Mouse (Mus musculus) hindbrain, embryonic 12.5 days (tissue): Measurements from ENCODE around the gene Uba1. TPM values are rescaled to one million over a fixed set of nuclear protein-coding genes. Genes with fewer than 3 reads are reported as not detected.

Source experiments
- ATAC-seq: fragments of 200-750 bp; cut with Nextera tagmentation; 2 replicates; pipeline ENCODE4 v1.8.0; 2017; ENCODE audit warnings: moderate TSS enrichment; ENCODE audit not compliant: low FRiP score
- H3K27ac ChIP-seq: fragments of 300-500 bp; sonication (generic); 2 replicates; pipeline ENCODE4 v1.5.1; 2016; ENCODE audit warnings: mild to moderate bottlenecking
- H3K27me3 ChIP-seq: fragments of 300-500 bp; sonication (generic); 2 replicates; pipeline ENCODE4 v1.6.1; 2016; ENCODE audit warnings: mild to moderate bottlenecking
- H3K36me3 ChIP-seq: fragments of 300-500 bp; sonication (generic); 2 replicates; pipeline ENCODE4 v1.6.1; 2016; ENCODE audit warnings: mild to moderate bottlenecking
- H3K4me1 ChIP-seq: fragments of 300-500 bp; sonication (generic); 2 replicates; pipeline ENCODE4 v1.6.1; 2016
- H3K4me2 ChIP-seq: fragments of 300-500 bp; sonication (generic); replicated peaks from 2 replicates; pipeline ENCODE4 v1.6.1; 2016; ENCODE audit warnings: mild to moderate bottlenecking
- H3K4me3 ChIP-seq: fragments of 300-500 bp; sonication (generic); 2 replicates; pipeline ENCODE4 v1.5.1; 2016; ENCODE audit warnings: mild to moderate bottlenecking
- H3K9ac ChIP-seq: fragments of 300-500 bp; sonication (generic); 2 replicates; pipeline ENCODE4 v1.6.1; 2016; ENCODE audit warnings: mild to moderate bottlenecking, moderate library complexity
- H3K9me3 ChIP-seq: fragments of 300-500 bp; sonication (generic); replicated peaks from 2 replicates; pipeline ENCODE4 v1.6.1; 2016; ENCODE audit warnings: mild to moderate bottlenecking
- WGBS: fragments of 180-500 bp; shearing (Covaris S2); methylation state at CpG from one replicate; pipeline ENCODE4 v1.1.7; 2016; 5-methylcytosine and 5-hydroxymethylcytosine counted together
- polyA plus RNA-seq: library from polyadenylated mRNA; unstranded; fragments of >200 nt; fragmentation: Nextera tagmentation; extraction: Ambion mirVana; gene quantifications from 2 replicates; pipeline ENCODE4 v1.2.1, GENCODE M21; 2016

Uba1 gene
- polyA plus RNA-seq = 369 and 378 TPM in 2 replicates

DNA sequence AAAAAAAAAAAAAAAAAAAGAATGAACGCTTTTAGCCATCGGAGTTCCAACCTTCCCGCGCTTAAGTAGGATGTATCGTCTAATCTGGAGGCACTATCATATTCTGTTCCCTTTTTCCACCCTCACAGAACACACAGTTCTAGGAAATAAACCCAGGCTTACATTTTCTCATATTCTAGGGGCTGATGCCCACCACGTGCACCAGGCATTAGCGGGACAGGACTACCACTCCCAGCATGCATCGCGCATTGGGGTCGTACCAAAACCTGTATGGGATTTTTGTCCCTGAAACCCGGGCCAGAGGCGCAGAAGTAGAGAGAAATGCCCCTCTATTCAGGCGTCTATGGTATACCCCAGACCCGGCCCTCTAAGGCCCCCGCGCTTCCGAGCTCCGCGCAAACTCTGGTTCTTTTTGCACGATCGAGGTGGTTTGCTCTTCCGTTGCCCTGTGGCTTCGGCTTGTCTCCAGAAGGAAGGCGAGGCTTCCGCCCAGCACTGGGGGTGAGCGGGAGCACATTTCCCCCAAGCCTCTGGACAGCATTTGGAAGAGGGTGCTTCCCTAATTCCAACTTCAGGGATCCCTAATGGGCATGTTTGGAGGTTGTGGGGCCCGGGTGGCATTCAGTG is at the start of gene Uba1:
Gene Uba1 (plus strand): TSS at position 301 of the 627 bp plus-strand sequence.
- 19% methylated on average over 27 of the region's 27 CpGs for WGBS
- no peaks in the 10 kb centered on the region for H3K9me3 ChIP-seq
- H3K4me2 ChIP-seq = peak within 1 kb of the TSS; percentile 65
- H3K36me3 ChIP-seq = no peaks in the 10 kb centered on the region
- H3K4me1 ChIP-seq = 0 out of 2 replicates have a peak, but pooled peaks cover 4% of the 10 kb centered on the region
- H3K27ac ChIP-seq = 0 out of 2 replicates have a peak within 1 kb of the TSS, but pooled peaks have one; percentile 44
- peak; percentile 83 for ATAC-seq
- H3K4me3 ChIP-seq = peak within 1 kb of the TSS; percentile 42
- H3K27me3 ChIP-seq = no peaks in the 10 kb centered on the region
- 0 out of 2 replicates have a peak within 1 kb of the TSS, but pooled peaks have one; percentile 38 for H3K9ac ChIP-seq

- no peaks in the 10 kb centered on the region for H3K4me1 ChIP-seq
- H3K4me2 ChIP-seq = no peak overlapping the region
- H3K9ac ChIP-seq = no peak overlapping the region
- no peak overlapping the region for H3K27ac ChIP-seq
- H3K27me3 ChIP-seq = no peaks in the 10 kb centered on the region
- H3K4me3 ChIP-seq = no peak overlapping the region
- ATAC-seq = no peak
- no peaks in the 10 kb centered on the region for H3K36me3 ChIP-seq
- H3K9me3 ChIP-seq = no peaks in the 10 kb centered on the region
- 90% methylated on average over 4 of the region's 4 CpGs for WGBS
Measured at GRCm38 (mm10) chrX:20608500-20608899, 49.6 kb upstream of the Uba1 start.

- Histone ChIP-seq H3K36me3 (no peaks in the 10 kb centered on the region; the same call in 1 of the 2 replicates), H3K27ac (peak overlapping the region; percentile 93), H3K9ac (peak overlapping the region; percentile 55), H3K4me2 (peak overlapping the region; percentile 48), H3K9me3 (no peaks in the 10 kb centered on the region), H3K27me3 (no peaks in the 10 kb centered on the region), H3K4me1 (peaks cover 12% of the 10 kb centered on the region; the same call in 1 of the 2 replicates), H3K4me3 (peak overlapping the region; percentile 53)
- no peak; the same call in 1 of the 2 replicates for ATAC-seq
- 22% methylated on average over 17 of the region's 17 CpGs for WGBS
Measured at GRCm38 (mm10) chrX:20616861-20617175, 41.3 kb upstream of the Uba1 start.

GRCm38 (mm10) chrX:20617176-20617902 is 40.8 kb upstream of the Uba1 start, which contains the start of the genes Rbm10 and Ndufb11:
TSS of gene Rbm10 (plus strand) at chrX:20617503.
TSS of gene Ndufb11 (minus strand) at chrX:20617619.
- Histone ChIP-seq H3K4me1 (peaks cover 12% of the 10 kb centered on the region; the same call in 1 of the 2 replicates), H3K27ac (peak within 1 kb of the TSS; percentile 93), H3K27me3 (no peaks in the 10 kb centered on the region), H3K4me3 (peak within 1 kb of the TSS; percentile 53), H3K9me3 (no peaks in the 10 kb centered on the region), H3K9ac (peak within 1 kb of the TSS; percentile 75), H3K36me3 (no peaks in the 10 kb centered on the region; the same call in 1 of the 2 replicates), H3K4me2 (peak within 1 kb of the TSS; percentile 60)
- ATAC-seq = peak; percentile 97
- WGBS = 18% methylated on average over 49 of the region's 49 CpGs

DNA sequence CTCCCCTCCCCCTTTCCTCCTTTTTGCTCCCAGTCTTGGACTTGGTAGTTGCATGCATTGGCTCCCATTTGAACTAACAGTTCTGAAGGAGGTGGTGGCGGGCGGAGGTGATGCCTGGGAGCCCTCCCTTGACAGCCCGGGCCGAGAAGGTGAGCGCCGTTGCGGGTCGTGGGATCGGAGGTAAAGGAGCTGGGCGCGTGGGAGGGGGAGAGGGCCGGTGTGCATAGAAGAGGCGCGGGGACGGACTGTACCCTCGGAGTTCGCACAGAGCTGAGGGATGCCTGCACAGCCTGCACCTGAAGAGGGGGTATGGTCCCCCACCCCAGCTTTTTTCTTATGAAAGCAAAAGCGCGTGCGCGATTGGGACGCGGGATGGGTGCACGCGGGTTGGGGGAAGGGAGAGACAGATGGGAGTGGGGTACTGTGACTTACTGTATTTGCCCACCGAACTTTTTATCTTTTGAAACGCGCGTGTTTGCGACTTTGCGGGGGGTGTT is 40.2 kb upstream of the Uba1 start:
- 26% methylated on average over 31 of the region's 31 CpGs for WGBS
- H3K4me2 ChIP-seq = peak overlapping the region; percentile 60
- no peaks in the 10 kb centered on the region for H3K9me3 ChIP-seq
- H3K4me3 ChIP-seq = peak overlapping the region; percentile 53
- no peaks in the 10 kb centered on the region; the same call in 1 of the 2 replicates for H3K36me3 ChIP-seq
- peak; percentile 74 for ATAC-seq
- no peaks in the 10 kb centered on the region for H3K27me3 ChIP-seq
- H3K4me1 ChIP-seq = peaks cover 12% of the 10 kb centered on the region; the same call in 1 of the 2 replicates
- peak overlapping the region; percentile 93 for H3K27ac ChIP-seq
- H3K9ac ChIP-seq = peak overlapping the region; percentile 75

- Histone ChIP-seq H3K36me3 (peaks cover 48% of the 10 kb centered on the region), H3K9me3 (no peaks in the 10 kb centered on the region), H3K9ac (no peak overlapping the region), H3K27ac (no peak overlapping the region), H3K4me1 (no peaks in the 10 kb centered on the region), H3K4me3 (no peak overlapping the region), H3K27me3 (no peaks in the 10 kb centered on the region), H3K4me2 (no peak overlapping the region)
- 94% methylated on average over 2 of the region's 2 CpGs for WGBS
- no peak for ATAC-seq
Measured at GRCm38 (mm10) chrX:20638141-20638540, 20.0 kb upstream of the Uba1 start.

DNA sequence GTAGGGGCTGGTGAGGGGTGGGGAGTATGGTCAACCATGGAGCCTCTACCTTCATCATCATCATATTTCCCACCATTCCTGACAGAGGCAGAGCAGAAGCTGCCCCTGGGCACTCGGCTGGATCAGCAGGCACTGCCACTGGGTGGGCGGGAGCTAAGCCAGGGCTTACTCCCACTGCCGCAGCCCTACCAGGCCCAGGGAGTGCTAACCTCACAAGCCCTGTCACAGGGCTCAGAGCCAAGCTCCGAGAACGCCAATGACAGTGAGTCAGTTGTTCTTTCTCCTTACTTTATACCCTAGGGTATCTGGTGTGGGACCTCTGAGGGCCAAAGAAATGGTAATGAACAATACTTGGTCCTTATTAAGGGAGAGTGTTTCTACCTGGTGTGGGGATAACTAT is 13.3 kb upstream of the Uba1 start:
- WGBS = 77% methylated on average over 5 of the region's 5 CpGs
- peaks cover 50% of the 10 kb centered on the region for H3K36me3 ChIP-seq

GRCm38 (mm10) chrX:20657593-20657992 is 533 bp upstream of the Uba1 start:
- H3K27me3 ChIP-seq = no peaks in the 10 kb centered on the region
- H3K9ac ChIP-seq = no peak overlapping the region
- ATAC-seq = no peak
- H3K9me3 ChIP-seq = no peaks in the 10 kb centered on the region
- 34% methylated on average over 5 of the region's 5 CpGs for WGBS
- peak overlapping the region; percentile 65 for H3K4me2 ChIP-seq
- no peaks in the 10 kb centered on the region for H3K36me3 ChIP-seq
- no peak overlapping the region for H3K27ac ChIP-seq
- H3K4me3 ChIP-seq = peak overlapping the region; percentile 42; the same call in 1 of the 2 replicates
- 0 out of 2 replicates have a peak, but pooled peaks cover 4% of the 10 kb centered on the region for H3K4me1 ChIP-seq

More for the DNA sequence above, 13.3 kb upstream of the Uba1 start:
- Histone ChIP-seq H3K9ac (no peak overlapping the region), H3K4me2 (no peak overlapping the region), H3K4me3 (no peak overlapping the region), H3K4me1 (no peaks in the 10 kb centered on the region), H3K27ac (no peak overlapping the region), H3K9me3 (no peaks in the 10 kb centered on the region), H3K27me3 (no peaks in the 10 kb centered on the region)
- no peak for ATAC-seq

- WGBS = 16% methylated on average over 24 of the region's 24 CpGs
- Histone ChIP-seq H3K27ac (no peak overlapping the region), H3K4me3 (peak overlapping the region; percentile 42), H3K36me3 (no peaks in the 10 kb centered on the region), H3K4me1 (0 out of 2 replicates have a peak, but pooled peaks cover 4% of the 10 kb centered on the region), H3K27me3 (no peaks in the 10 kb centered on the region), H3K9ac (0 out of 2 replicates have a peak overlapping the region, but pooled peaks have one; percentile 38), H3K4me2 (peak overlapping the region; percentile 65), H3K9me3 (no peaks in the 10 kb centered on the region)
- ATAC-seq = no peak
Measured at GRCm38 (mm10) chrX:20658891-20659406, 823 bp downstream of the Uba1 start.

- Histone ChIP-seq H3K27me3 (no peaks in the 10 kb centered on the region), H3K4me3 (peak overlapping the region; percentile 54), H3K9ac (no peak overlapping the region), H3K36me3 (0 out of 2 replicates have a peak, but pooled peaks cover 4% of the 10 kb centered on the region), H3K9me3 (no peaks in the 10 kb centered on the region), H3K4me1 (peaks cover 12% of the 10 kb centered on the region; the same call in 1 of the 2 replicates), H3K4me2 (peak overlapping the region; percentile 8; the same call in 1 of the 2 replicates), H3K27ac (peak overlapping the region; percentile 82)
- ATAC-seq = peak; percentile 77
- WGBS = 22% methylated on average over 5 of the region's 5 CpGs
Measured at GRCm38 (mm10) chrX:20662317-20662715, 4.2 kb downstream of the Uba1 start.

DNA sequence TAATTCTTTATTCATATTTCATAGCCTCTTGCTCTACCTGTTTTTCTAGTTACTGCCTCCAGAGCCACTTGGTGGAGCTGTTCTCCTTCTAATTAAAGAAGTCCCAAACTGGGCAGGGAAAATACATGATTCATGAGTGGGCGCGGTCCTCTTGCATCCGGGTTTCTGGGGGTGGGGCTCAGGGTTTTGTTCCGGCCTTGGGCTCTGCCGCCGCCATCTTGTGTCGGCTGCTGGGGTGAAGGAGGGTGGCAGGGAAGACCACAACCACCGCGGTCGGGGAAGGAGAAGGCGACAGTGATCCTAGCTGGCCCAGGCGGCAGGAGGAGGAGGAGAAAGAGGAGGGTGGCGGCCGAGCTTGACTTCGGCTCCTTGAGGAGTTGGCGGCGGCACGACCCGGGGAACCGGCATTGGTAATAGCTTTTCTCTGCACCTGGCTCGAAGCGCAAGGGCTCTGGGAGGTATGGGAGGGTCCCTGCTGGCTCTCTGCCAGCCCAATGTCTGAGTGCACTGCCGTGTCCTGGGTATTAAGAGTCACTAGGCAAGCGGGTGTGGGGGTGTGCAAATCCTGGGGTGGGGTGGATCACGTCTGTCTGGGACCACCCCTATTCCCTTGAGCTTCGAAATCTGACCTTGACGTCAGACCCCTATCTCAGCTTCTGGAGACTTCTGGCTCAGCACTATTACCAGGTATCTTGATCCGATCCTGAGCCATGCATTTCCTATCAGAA is 4.8 kb downstream of the Uba1 start:
- ATAC-seq = peak; percentile 87
- Histone ChIP-seq H3K36me3 (0 out of 2 replicates have a peak, but pooled peaks cover 4% of the 10 kb centered on the region), H3K27me3 (no peaks in the 10 kb centered on the region), H3K9me3 (no peaks in the 10 kb centered on the region), H3K9ac (peak overlapping the region; percentile 73), H3K4me1 (peaks cover 12% of the 10 kb centered on the region; the same call in 1 of the 2 replicates), H3K27ac (peak overlapping the region; percentile 82), H3K4me3 (peak overlapping the region; percentile 54), H3K4me2 (peak overlapping the region; percentile 48)
- 18% methylated on average over 26 of the region's 28 CpGs for WGBS
